Mouse (Mus musculus) hindbrain, embryonic 14.5 days (tissue): ENCODE data around the gene Mmp11. TPM values are rescaled to one million over a fixed set of nuclear protein-coding genes. Genes with fewer than 3 reads are reported as not detected.

Experiments used
- ATAC-seq: fragments of 200-750 bp; cut with Nextera tagmentation; 2 replicates; pipeline ENCODE4 v1.8.0; 2017; ENCODE audit warnings: moderate number of reproducible peaks, mild to moderate bottlenecking, moderate TSS enrichment, moderate library complexity; ENCODE audit not compliant: low FRiP score
- DNase-seq: peaks from one replicate; pipeline ENCODE4 v3.0.0-alpha.2; 2015; ENCODE audit warnings: low spot score
- H3K27ac ChIP-seq: fragments of 300-500 bp; sonication (generic); 2 replicates; pipeline ENCODE4 v1.5.1; 2014; ENCODE audit warnings: mild to moderate bottlenecking, moderate library complexity
- H3K27me3 ChIP-seq: fragments of 300-500 bp; sonication (generic); 2 replicates; pipeline ENCODE4 v1.6.1; 2014; ENCODE audit warnings: mild to moderate bottlenecking, low read length, mixed read lengths; ENCODE audit not compliant: control insufficient read depth, insufficient read depth
- H3K36me3 ChIP-seq: fragments of 300-500 bp; sonication (generic); replicated peaks from 2 replicates; pipeline ENCODE4 v1.6.1; 2014; ENCODE audit not compliant: control insufficient read depth, insufficient read depth
- H3K4me1 ChIP-seq: fragments of 300-500 bp; sonication (generic); replicated peaks from 2 replicates; pipeline ENCODE4 v1.6.1; 2014; ENCODE audit warnings: antibody characterized with exemption, low read length, mixed read lengths; ENCODE audit not compliant: control insufficient read depth, insufficient read depth
- H3K4me2 ChIP-seq: fragments of 300-500 bp; sonication (generic); replicated peaks from 2 replicates; pipeline ENCODE4 v1.6.1; 2014; ENCODE audit warnings: mild to moderate bottlenecking, moderate library complexity
- H3K4me3 ChIP-seq: fragments of 300-500 bp; sonication (generic); replicated peaks from 2 replicates; pipeline ENCODE4 v1.5.1; 2014; ENCODE audit warnings: mild to moderate bottlenecking, low read length
- H3K9ac ChIP-seq: fragments of 300-500 bp; sonication (generic); 2 replicates; pipeline ENCODE4 v1.6.1; 2014
- H3K9me3 ChIP-seq: fragments of 300-500 bp; sonication (generic); 2 replicates; pipeline ENCODE4 v1.6.1; 2016; ENCODE audit warnings: low read length; ENCODE audit not compliant: control insufficient read depth
- WGBS: fragments of 180-500 bp; shearing (Covaris S2); extraction: QIAGEN DNeasy Blood & Tissue Kit; methylation state at CpG from one replicate; pipeline ENCODE4 v1.1.7; 2014; 5-methylcytosine and 5-hydroxymethylcytosine counted together
- polyA plus RNA-seq: library from polyadenylated mRNA; unstranded; fragments of >200 nt; fragmentation: Nextera tagmentation; extraction: Ambion mirVana; gene quantifications from 2 replicates; pipeline ENCODE4 v1.2.1, GENCODE M21; 2014

Mmp11 gene
- polyA plus RNA-seq, 1 experiment from 2014 or later = 18.0 TPM

- H3K4me2 ChIP-seq = no peak overlapping the region
- H3K4me1 ChIP-seq = peaks cover 11% of the 10 kb centered on the region
- H3K36me3 ChIP-seq = no peaks in the 10 kb centered on the region
- 83% methylated on average over 22 of the region's 22 CpGs for WGBS
- H3K9ac ChIP-seq = no peak overlapping the region
- no peak for ATAC-seq
- no peak overlapping the region for H3K27ac ChIP-seq
- H3K4me3 ChIP-seq = no peak overlapping the region
- DNase-seq = no peak
- H3K27me3 ChIP-seq = peaks cover 19% of the 10 kb centered on the region; the same call in 1 of the 2 replicates
- no peaks in the 10 kb centered on the region for H3K9me3 ChIP-seq
Observed at GRCm38 (mm10) chr10:75949053-75950045, 13.1 kb upstream of the Mmp11 start.

GRCm38 (mm10) chr10:75948079-75948478 is 11.8 kb upstream of the Mmp11 start:
- Histone ChIP-seq H3K27me3 (peaks cover 14% of the 10 kb centered on the region; the same call in 1 of the 2 replicates), H3K4me2 (no peak overlapping the region), H3K9ac (no peak overlapping the region), H3K4me3 (no peak overlapping the region), H3K4me1 (peaks cover 11% of the 10 kb centered on the region), H3K27ac (no peak overlapping the region), H3K36me3 (no peaks in the 10 kb centered on the region), H3K9me3 (no peaks in the 10 kb centered on the region)
- 72% methylated on average over 5 of the region's 5 CpGs for WGBS
- DNase-seq (no peak), ATAC-seq (no peak)

- 90% methylated on average over 7 of the region's 7 CpGs for WGBS
- Histone ChIP-seq H3K9ac (no peak overlapping the region), H3K27me3 (peaks cover 7% of the 10 kb centered on the region; the same call in 1 of the 2 replicates), H3K9me3 (no peaks in the 10 kb centered on the region), H3K4me1 (peaks cover 5% of the 10 kb centered on the region), H3K36me3 (no peaks in the 10 kb centered on the region), H3K4me2 (no peak overlapping the region), H3K4me3 (no peak overlapping the region), H3K27ac (no peak overlapping the region)
- DNase-seq = no peak
- no peak for ATAC-seq
Observed at GRCm38 (mm10) chr10:75945896-75946295, 9.6 kb upstream of the Mmp11 start.

GRCm38 (mm10) chr10:75945213-75945612 is 8.9 kb upstream of the Mmp11 start:
- H3K27ac ChIP-seq = no peak overlapping the region
- no peak overlapping the region for H3K4me3 ChIP-seq
- WGBS = 91% methylated on average over 7 of the region's 7 CpGs
- no peaks in the 10 kb centered on the region; the same call in 1 of the 2 replicates for H3K27me3 ChIP-seq
- H3K4me1 ChIP-seq = peaks cover 4% of the 10 kb centered on the region; the same call in 1 of the 2 replicates
- ATAC-seq = no peak
- no peaks in the 10 kb centered on the region for H3K9me3 ChIP-seq
- no peak for DNase-seq
- H3K36me3 ChIP-seq = no peaks in the 10 kb centered on the region
- H3K4me2 ChIP-seq = no peak overlapping the region
- H3K9ac ChIP-seq = no peak overlapping the region

- no peak overlapping the region for H3K9ac ChIP-seq
- H3K27ac ChIP-seq = peak overlapping the region; percentile 48
- peak; percentile 46 for DNase-seq
- WGBS = 16% methylated on average over 11 of the region's 11 CpGs
- no peaks in the 10 kb centered on the region for H3K27me3 ChIP-seq
- H3K36me3 ChIP-seq = no peaks in the 10 kb centered on the region
- no peak overlapping the region for H3K4me3 ChIP-seq
- H3K4me2 ChIP-seq = no peak overlapping the region
- peaks cover 4% of the 10 kb centered on the region; the same call in 1 of the 2 replicates for H3K4me1 ChIP-seq
- H3K9me3 ChIP-seq = no peaks in the 10 kb centered on the region
- peak; percentile 39; the same call in 1 of the 2 replicates for ATAC-seq
Observed at GRCm38 (mm10) chr10:75944066-75944772, 7.9 kb upstream of the Mmp11 start.

GRCm38 (mm10) chr10:75942736-75943477 is 6.6 kb upstream of the Mmp11 start, which contains the start of gene Vpreb3:
TSS of gene Vpreb3 (plus strand) at chr10:75943057.
- Histone ChIP-seq H3K4me2 (no peak within 1 kb of the TSS), H3K9me3 (no peaks in the 10 kb centered on the region), H3K27ac (no peak within 1 kb of the TSS), H3K27me3 (no peaks in the 10 kb centered on the region), H3K36me3 (no peaks in the 10 kb centered on the region), H3K4me3 (no peak within 1 kb of the TSS), H3K4me1 (peaks cover 4% of the 10 kb centered on the region; the same call in 1 of the 2 replicates), H3K9ac (no peak within 1 kb of the TSS)
- ATAC-seq = no peak
- WGBS = 86% methylated on average over 15 of the region's 15 CpGs
- no peak for DNase-seq

GRCm38 (mm10) chr10:75941042-75941824 is 4.9 kb upstream of the Mmp11 start:
- no peak overlapping the region for H3K27ac ChIP-seq
- ATAC-seq (no peak), DNase-seq (no peak)
- no peaks in the 10 kb centered on the region for H3K36me3 ChIP-seq
- WGBS = 61% methylated on average over 9 of the region's 9 CpGs
- peaks cover 11% of the 10 kb centered on the region; the same call in 1 of the 2 replicates for H3K27me3 ChIP-seq
- H3K4me3 ChIP-seq = no peak overlapping the region
- peaks cover 5% of the 10 kb centered on the region; the same call in 1 of the 2 replicates for H3K4me1 ChIP-seq
- no peak overlapping the region for H3K4me2 ChIP-seq
- no peak overlapping the region for H3K9ac ChIP-seq
- no peaks in the 10 kb centered on the region for H3K9me3 ChIP-seq

GRCm38 (mm10) chr10:75940520-75940919 is 4.2 kb upstream of the Mmp11 start, which contains the start of gene Gm867:
TSS of gene Gm867 (minus strand) at chr10:75940672.
- ATAC-seq (no peak), DNase-seq (no peak)
- no peak within 1 kb of the TSS for H3K9ac ChIP-seq
- peaks cover 11% of the 10 kb centered on the region; the same call in 1 of the 2 replicates for H3K27me3 ChIP-seq
- no peaks in the 10 kb centered on the region for H3K9me3 ChIP-seq
- H3K4me1 ChIP-seq = peaks cover 10% of the 10 kb centered on the region; the same call in 1 of the 2 replicates
- no peak within 1 kb of the TSS for H3K4me3 ChIP-seq
- H3K36me3 ChIP-seq = no peaks in the 10 kb centered on the region
- H3K27ac ChIP-seq = no peak within 1 kb of the TSS
- no peak within 1 kb of the TSS for H3K4me2 ChIP-seq
- 61% methylated on average over 5 of the region's 5 CpGs for WGBS
